Comparison of ENCODE assay signal across 12 mouse cellular contexts in genomic region chr7:63957872-63958640, GRCm38 (mm10). TPM values are rescaled to one million over a fixed set of nuclear protein-coding genes. Genes with fewer than 3 reads are reported as not detected.
DNase-seq lines count a peak whose midpoint lies in the region; ATAC-seq and TF ChIP-seq lines count a peak whose summit lies in the region.
"Had no signal": no experiment of that assay in that cellular context is flagged by ENCODE, and none has a peak within 500 bp of the region (broad histone marks: within the 10 kb centered on the region; RNA-seq: fewer than 3 reads in every experiment).

No protein-coding gene starts in this region.

- peak overlapping the region; percentile 99 for H3K27ac ChIP-seq in midbrain, embryonic 11.5 days (ENCODE audit: low read depth, low read length)
- no peak overlapping the region for H3K27ac ChIP-seq in lung, postnatal 0 days (ENCODE audit: low read length)
- H3K27ac ChIP-seq: kidney, postnatal 0 days had no signal

- peak overlapping the region; percentile 35 for H3K4me2 ChIP-seq in midbrain, embryonic 11.5 days
- H3K4me2 ChIP-seq in lung, postnatal 0 days (replicated peaks; ENCODE audit: low read depth, low read length), result no peak overlapping the region
- H3K4me2 ChIP-seq: liver, embryonic 15.5 days had no signal

- H3K27me3 ChIP-seq in midbrain, embryonic 11.5 days (ENCODE audit: control insufficient read depth, insufficient read depth, low read length), result no peaks in the 10 kb centered on the region
- no peaks in the 10 kb centered on the region for H3K27me3 ChIP-seq in lung, postnatal 0 days (replicated peaks; ENCODE audit: insufficient read depth, low read length)

- TF ChIP-seq EP300 in lung, postnatal 0 days (IDR thresholded peaks at IDR 0.05), result no peak

- H3K9ac ChIP-seq in midbrain, embryonic 11.5 days (ENCODE audit: low read length), result peak overlapping the region; percentile 62
- H3K9ac ChIP-seq in lung, postnatal 0 days (replicated peaks; ENCODE audit: low read depth), result no peak overlapping the region
- H3K9ac ChIP-seq: liver, embryonic 15.5 days had no signal

- TF ChIP-seq CTCF in lung, postnatal 0 days (IDR thresholded peaks at IDR 0.05), result no peak

- peaks cover 29% of the 10 kb centered on the region for H3K4me1 ChIP-seq in midbrain, embryonic 11.5 days (ENCODE audit: control insufficient read depth, insufficient read depth, low read length)
- H3K4me1 ChIP-seq in lung, postnatal 0 days (ENCODE audit: insufficient read depth, low read depth, low read length), result peaks cover 4% of the 10 kb centered on the region; the same call in 1 of the 2 replicates

- no peaks in the 10 kb centered on the region for H3K36me3 ChIP-seq in midbrain, embryonic 11.5 days (ENCODE audit: control insufficient read depth, insufficient read depth, low read length)
- no peaks in the 10 kb centered on the region for H3K36me3 ChIP-seq in lung, postnatal 0 days (ENCODE audit: insufficient read depth, low read length)
- H3K36me3 ChIP-seq: G1E; liver, embryonic 15.5 days had no signal

- H3K9me3 ChIP-seq in midbrain, embryonic 11.5 days (ENCODE audit: control insufficient read depth, low read length), result no peaks in the 10 kb centered on the region
- H3K9me3 ChIP-seq in lung, postnatal 0 days (ENCODE audit: low read length), result no peaks in the 10 kb centered on the region
- H3K9me3 ChIP-seq: liver, embryonic 15.5 days had no signal

- DNase-seq in spleen, postnatal 4 days (ENCODE audit: low spot score in 2 of 2), result peak; percentile 11 to 60
- no peak for DNase-seq in spleen, adult 12 weeks (ENCODE audit: low spot score)
- peak; percentile 94 for DNase-seq in midbrain, embryonic 11.5 days (ENCODE audit: low spot score, missing footprints)
- no peak for DNase-seq in kidney, postnatal 36 days
- no peak for DNase-seq in lung, postnatal 0 days (ENCODE audit: low spot score)
- DNase-seq in cerebellum, adult 9-10 months, result no peak

- H3K4me3 ChIP-seq in midbrain, embryonic 11.5 days (ENCODE audit: low read depth, low read length), result no peak overlapping the region; the same call in 1 of the 2 replicates
- H3K4me3 ChIP-seq in lung, postnatal 0 days (ENCODE audit: low read depth, low read length), result no peak overlapping the region
- H3K4me3 ChIP-seq: erythroblast, embryonic 14.5 days; liver, embryonic 15.5 days had no signal

- 69% methylated on average over 12 of the region's 12 CpGs for WGBS in midbrain, embryonic 11.5 days
- WGBS in lung, postnatal 0 days, result 78% methylated on average over 12 of the region's 12 CpGs

- ATAC-seq in frontal cortex, adult (ENCODE audit: low TSS enrichment), result peak; percentile 47
- peak; percentile 12; the same call in 1 of the 2 replicates for ATAC-seq in midbrain, embryonic 11.5 days (ENCODE audit: low FRiP score)
- ATAC-seq in lung, postnatal 0 days, result no peak

RNA-seq across cellular contexts. Expression of gene Klf13, which starts 19.3 kb away (rescaled TPM):
- polyA plus RNA-seq in midbrain, embryonic 11.5 days (2014; fragmentation: Nextera tagmentation; extraction: Ambion mirVana), result 31.5 and 32.0 TPM in 2 replicates
- 78.2 and 89.0 TPM in 2 replicates for polyA plus RNA-seq in lung, postnatal 0 days (2015; fragmentation: Nextera tagmentation; extraction: Ambion mirVana)

RNA-seq across cellular contexts. Expression of gene E030018B13Rik, which starts 41.4 kb away (rescaled TPM):
- 0.14 TPM in 1 of 2 replicates, not detected in the other for polyA plus RNA-seq in midbrain, embryonic 11.5 days (2014; fragmentation: Nextera tagmentation; extraction: Ambion mirVana)
- 0.18 and 0.27 TPM in 2 replicates for polyA plus RNA-seq in lung, postnatal 0 days (2015; fragmentation: Nextera tagmentation; extraction: Ambion mirVana)
- polyA plus RNA-seq: erythroblast, embryonic 14.5 days; G1E; heart, embryonic 14.5 days; kidney, postnatal 0 days; liver, embryonic 15.5 days had no signal

Comparison
In these comparisons a context has a peak if more than half of its experiments do, and no peak if none do; other contexts are left out.
1. DNase-seq: peak in spleen, postnatal 4 days (2 of 2) and midbrain, embryonic 11.5 days (single experiment); none in spleen, adult 12 weeks (single experiment), kidney, postnatal 36 days (0 of 2), lung, postnatal 0 days (single experiment) and cerebellum, adult 9-10 months (single experiment).